Mouse (Mus musculus): Measurements from ENCODE around the gene Tekt1. TPM values are rescaled to one million over a fixed set of nuclear protein-coding genes. Genes with fewer than 3 reads are reported as not detected.

Gene Tekt1
- total and polyA plus RNA-seq, 2 experiments from 2014 or later = 2.3 to 8.3 TPM

GRCm38 (mm10) chr11:72361385-72362346, 576 bp downstream of the Tekt1 start:
- H3K4me3 ChIP-seq (ENCODE audit: low read length) = peak overlapping the region; percentile 43
- ATAC-seq = peak; percentile 92
- no peak overlapping the region for H3K27ac ChIP-seq
- DNase-seq (ENCODE audit: low spot score) = peak; percentile 94
- H3K4me2 ChIP-seq (ENCODE audit: low read depth, low read length) = peak overlapping the region; percentile 95
- no peaks in the 10 kb centered on the region for H3K9me3 ChIP-seq (ENCODE audit: low read length)
- H3K9ac ChIP-seq (replicated peaks; ENCODE audit: low read length) = peak overlapping the region; percentile 22; the same call in 1 of the 2 replicates
- no peak for TF ChIP-seq CTCF (IDR thresholded peaks at IDR 0.05; ENCODE audit: low read depth)
- no peaks in the 10 kb centered on the region for H3K36me3 ChIP-seq (ENCODE audit: insufficient read depth, low read length)
- H3K27me3 ChIP-seq (ENCODE audit: insufficient read depth, low read length) = no peaks in the 10 kb centered on the region
- peaks cover 9% of the 10 kb centered on the region; the same call in 1 of the 2 replicates for H3K4me1 ChIP-seq (ENCODE audit: insufficient read depth, low read length)
- WGBS = 7% methylated on average over 42 of the region's 42 CpGs

GRCm38 (mm10) chr11:72354971-72355728, 7.1 kb downstream of the Tekt1 start:
- peak; percentile 81 for DNase-seq (ENCODE audit: low spot score)
- Histone ChIP-seq H3K27me3 (ENCODE audit: insufficient read depth, low read length) (no peaks in the 10 kb centered on the region), H3K9ac (replicated peaks; ENCODE audit: low read length) (no peak overlapping the region), H3K9me3 (ENCODE audit: low read length) (no peaks in the 10 kb centered on the region), H3K4me1 (ENCODE audit: insufficient read depth, low read length) (no peaks in the 10 kb centered on the region), H3K4me3 (ENCODE audit: low read length) (no peak overlapping the region), H3K27ac (no peak overlapping the region), H3K36me3 (ENCODE audit: insufficient read depth, low read length) (no peaks in the 10 kb centered on the region), H3K4me2 (ENCODE audit: low read depth, low read length) (peak overlapping the region; percentile 28; the same call in 1 of the 2 replicates)
- peak; percentile 91 for TF ChIP-seq CTCF (IDR thresholded peaks at IDR 0.05; ENCODE audit: low read depth)
- ATAC-seq = no peak
- 26% methylated on average over 20 of the region's 20 CpGs for WGBS

- Histone ChIP-seq H3K9me3 (ENCODE audit: low read length) (no peaks in the 10 kb centered on the region), H3K36me3 (ENCODE audit: insufficient read depth, low read length) (no peaks in the 10 kb centered on the region), H3K4me2 (ENCODE audit: low read depth, low read length) (no peak overlapping the region), H3K9ac (replicated peaks; ENCODE audit: low read length) (no peak overlapping the region), H3K4me1 (ENCODE audit: insufficient read depth, low read length) (no peaks in the 10 kb centered on the region), H3K4me3 (ENCODE audit: low read length) (no peak overlapping the region), H3K27ac (no peak overlapping the region), H3K27me3 (ENCODE audit: insufficient read depth, low read length) (no peaks in the 10 kb centered on the region)
- no peak for TF ChIP-seq CTCF (IDR thresholded peaks at IDR 0.05; ENCODE audit: low read depth)
- ATAC-seq (no peak), DNase-seq (ENCODE audit: low spot score) (no peak)
- WGBS = 79% methylated on average over 3 of the region's 3 CpGs
Measured at GRCm38 (mm10) chr11:72353186-72353585, 9.1 kb downstream of the Tekt1 start.

GRCm38 (mm10) chr11:72352272-72352671, 10.0 kb downstream of the Tekt1 start:
- H3K27me3 ChIP-seq (ENCODE audit: insufficient read depth, low read length) = no peaks in the 10 kb centered on the region
- no peak for TF ChIP-seq CTCF (IDR thresholded peaks at IDR 0.05; ENCODE audit: low read depth)
- no peak for ATAC-seq
- no peak for DNase-seq (ENCODE audit: low spot score)
- H3K4me2 ChIP-seq (ENCODE audit: low read depth, low read length) = no peak overlapping the region
- H3K27ac ChIP-seq = no peak overlapping the region
- no peaks in the 10 kb centered on the region for H3K9me3 ChIP-seq (ENCODE audit: low read length)
- WGBS = 74% methylated on average over 1 of the region's 1 CpGs
- no peak overlapping the region for H3K9ac ChIP-seq (replicated peaks; ENCODE audit: low read length)
- H3K4me1 ChIP-seq (ENCODE audit: insufficient read depth, low read length) = no peaks in the 10 kb centered on the region
- H3K36me3 ChIP-seq (ENCODE audit: insufficient read depth, low read length) = no peaks in the 10 kb centered on the region
- H3K4me3 ChIP-seq (ENCODE audit: low read length) = no peak overlapping the region

- Histone ChIP-seq H3K9ac (replicated peaks; ENCODE audit: low read length) (no peak overlapping the region), H3K27me3 (ENCODE audit: insufficient read depth, low read length) (no peaks in the 10 kb centered on the region), H3K4me3 (ENCODE audit: low read length) (no peak overlapping the region), H3K4me1 (ENCODE audit: insufficient read depth, low read length) (no peaks in the 10 kb centered on the region), H3K27ac (no peak overlapping the region), H3K36me3 (ENCODE audit: insufficient read depth, low read length) (no peaks in the 10 kb centered on the region), H3K4me2 (ENCODE audit: low read depth, low read length) (no peak overlapping the region), H3K9me3 (ENCODE audit: low read length) (no peaks in the 10 kb centered on the region)
- 80% methylated on average over 4 of the region's 4 CpGs for WGBS
- no peak for TF ChIP-seq CTCF (IDR thresholded peaks at IDR 0.05; ENCODE audit: low read depth)
- DNase-seq (ENCODE audit: low spot score) (no peak), ATAC-seq (no peak)
Measured at GRCm38 (mm10) chr11:72349652-72350051, 12.6 kb downstream of the Tekt1 start.

GRCm38 (mm10) chr11:72349016-72349415, 13.2 kb downstream of the Tekt1 start:
- ATAC-seq = no peak
- Histone ChIP-seq H3K4me1 (ENCODE audit: insufficient read depth, low read length) (no peaks in the 10 kb centered on the region), H3K9ac (replicated peaks; ENCODE audit: low read length) (no peak overlapping the region), H3K36me3 (ENCODE audit: insufficient read depth, low read length) (no peaks in the 10 kb centered on the region), H3K27ac (no peak overlapping the region), H3K9me3 (ENCODE audit: low read length) (no peaks in the 10 kb centered on the region), H3K4me2 (ENCODE audit: low read depth, low read length) (no peak overlapping the region), H3K4me3 (ENCODE audit: low read length) (no peak overlapping the region), H3K27me3 (ENCODE audit: insufficient read depth, low read length) (no peaks in the 10 kb centered on the region)
- WGBS = 51% methylated on average over 8 of the region's 8 CpGs
- no peak for TF ChIP-seq CTCF (IDR thresholded peaks at IDR 0.05; ENCODE audit: low read depth)
- no peak for DNase-seq (ENCODE audit: low spot score)
